Mouse (Mus musculus) R1 (cell line): ENCODE data around the gene Wdr26.
A peak's percentile ranks its signal among the peaks of the same experiment; 100 is the strongest.

Source experiments
- DNase-seq: peaks from one replicate; pipeline ENCODE4 v3.0.0-alpha.2; 2018; ENCODE audit warnings: low read depth, low spot score

Gene Wdr26

GRCm38 (mm10) chr1:181168377-181168776 lies 43.4 kb downstream of the Wdr26 start:
- DNase-seq, result no peak

GRCm38 (mm10) chr1:181167816-181168215 lies 44.0 kb downstream of the Wdr26 start:
- no peak for DNase-seq

- no peak for DNase-seq
Measured at GRCm38 (mm10) chr1:181151541-181151940, 60.3 kb downstream of the Wdr26 start.

GRCm38 (mm10) chr1:181150827-181151534 lies 60.8 kb downstream of the Wdr26 start:
- peak; percentile 90 for DNase-seq

- no peak for DNase-seq
Measured at GRCm38 (mm10) chr1:181150431-181150826, 61.4 kb downstream of the Wdr26 start.

- DNase-seq, result no peak
Measured at GRCm38 (mm10) chr1:181149373-181150017, 62.3 kb downstream of the Wdr26 start.

- no peak for DNase-seq
Measured at GRCm38 (mm10) chr1:181148540-181148939, 63.3 kb downstream of the Wdr26 start.

GRCm38 (mm10) chr1:181146187-181146586 lies 65.6 kb downstream of the Wdr26 start:
- no peak for DNase-seq

- DNase-seq, result no peak
Measured at GRCm38 (mm10) chr1:181144966-181145365, 66.8 kb downstream of the Wdr26 start.

- peak; percentile 99 for DNase-seq
Measured at GRCm38 (mm10) chr1:181143950-181144836, 67.6 kb downstream of the Wdr26 start, which contains the start of the genes Nvl and Cnih4. Gene Nvl (minus strand): TSS chr1:181144204. Gene Cnih4 (plus strand): TSS chr1:181144693.

GRCm38 (mm10) chr1:181143609-181143949 lies 68.2 kb downstream of the Wdr26 start:
- no peak for DNase-seq

- no peak for DNase-seq
Measured at GRCm38 (mm10) chr1:181138730-181139129, 73.1 kb downstream of the Wdr26 start.

- DNase-seq, result no peak
Measured at GRCm38 (mm10) chr1:181131915-181132314, 79.9 kb downstream of the Wdr26 start.

- DNase-seq, result no peak
Measured at GRCm38 (mm10) chr1:181126766-181127165, 85.0 kb downstream of the Wdr26 start.

GRCm38 (mm10) chr1:181125916-181126315 lies 85.9 kb downstream of the Wdr26 start:
- DNase-seq, result no peak

- DNase-seq, result no peak
Measured at GRCm38 (mm10) chr1:181124145-181124544, 87.7 kb downstream of the Wdr26 start.
